Mouse (Mus musculus) lung, postnatal 10 days (tissue): ENCODE measurements at regions not wholly inside any gene's neighbourhood (a gene's known extent, or its start where the extent isn't known, plus 50 kb on each side); places are given as distances from the start of the nearest gene placed in this dataset.

Experiments
- DNase-seq: peaks from one replicate; pipeline ENCODE4 v3.0.0; 2021

DNA sequence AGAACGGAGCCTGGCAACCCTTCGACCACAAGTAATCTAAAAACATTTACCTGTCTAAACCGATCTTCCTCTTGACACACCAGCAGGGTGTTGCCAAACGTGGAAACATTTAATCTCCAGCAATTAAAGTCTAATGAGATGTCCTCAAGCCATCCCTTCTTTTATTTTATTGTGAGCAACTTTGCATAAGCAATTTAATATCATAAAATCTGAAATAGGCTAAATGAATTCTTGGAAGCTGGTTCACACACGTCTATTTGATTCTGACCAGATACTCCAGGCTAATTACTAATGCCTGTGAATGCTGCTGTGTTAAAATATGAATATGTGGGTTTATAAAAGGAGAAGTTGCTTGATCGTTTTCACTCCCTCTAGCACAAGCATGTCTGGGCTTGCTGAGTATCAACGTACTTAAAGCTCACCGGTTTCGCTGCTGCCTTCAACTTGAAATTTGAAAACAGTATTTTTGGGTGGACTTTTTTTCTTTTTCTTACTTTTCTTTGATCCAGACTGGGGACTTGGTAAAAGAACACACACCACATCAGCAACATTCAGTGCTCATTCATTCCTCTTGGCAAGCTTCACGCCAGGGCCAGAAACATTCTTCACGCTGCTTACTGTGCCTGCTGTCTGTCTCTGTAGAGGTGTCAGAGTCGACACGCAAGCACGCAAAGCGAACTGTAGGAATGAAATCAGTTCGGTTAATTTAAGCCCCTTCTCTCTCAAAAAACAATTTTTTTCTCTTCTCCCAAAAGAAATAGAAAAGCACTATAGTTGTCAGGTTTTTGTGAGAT, 194.4 kb downstream of the Npr3 start:
- DNase-seq: no peak

GRCm38 (mm10) chr15:11701246-11701645, 205.8 kb downstream of the Npr3 start:
- DNase-seq: peak; percentile 27

- no peak for DNase-seq
These were observed 207.2 kb downstream of the Npr3 start for GRCm38 (mm10) chr15:11699929-11700328.

DNA sequence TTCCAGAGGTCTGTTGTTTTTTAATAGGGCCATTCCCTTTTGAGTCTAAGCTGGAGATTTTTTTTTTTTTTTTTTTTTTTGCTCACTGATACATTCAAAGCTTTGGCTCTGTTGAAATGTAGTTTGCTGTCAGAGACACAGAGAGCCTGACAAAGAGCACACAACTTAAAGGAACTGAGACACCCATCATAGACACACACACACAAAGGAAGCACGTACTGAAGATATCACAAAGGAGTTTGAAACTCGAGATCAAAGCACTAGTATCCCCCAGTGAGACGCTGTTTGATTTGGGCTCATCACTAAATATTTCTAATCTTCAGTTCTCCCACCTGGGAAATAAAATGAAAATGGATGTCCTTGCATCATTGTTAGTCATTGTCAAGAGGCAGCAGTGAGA, 210.0 kb downstream of the Npr3 start:
- DNase-seq: no peak

DNA sequence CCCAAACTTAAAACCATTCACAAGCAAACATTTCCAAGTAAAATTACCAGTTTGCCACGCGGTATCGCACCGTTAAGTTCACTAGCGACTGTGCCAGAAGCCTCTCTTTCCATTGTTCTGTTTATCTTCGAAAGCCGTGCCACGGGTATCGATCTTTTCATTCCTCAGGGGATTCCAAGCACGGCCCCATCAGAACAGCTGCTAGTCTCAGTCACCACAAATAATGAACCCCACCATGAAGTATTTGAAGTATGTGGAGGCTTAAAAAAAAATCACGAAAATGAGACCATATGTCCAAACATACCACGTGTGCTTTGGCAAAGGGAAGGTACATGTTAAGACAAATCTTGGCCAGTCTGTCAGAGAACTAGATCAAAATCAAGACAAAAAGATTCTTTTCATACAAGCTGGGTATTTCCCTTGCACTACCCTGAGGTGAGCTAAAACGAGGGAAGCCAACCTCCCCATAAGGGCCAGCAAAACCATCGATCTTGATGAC, 213.3 kb downstream of the Npr3 start:
- DNase-seq: no peak

DNA sequence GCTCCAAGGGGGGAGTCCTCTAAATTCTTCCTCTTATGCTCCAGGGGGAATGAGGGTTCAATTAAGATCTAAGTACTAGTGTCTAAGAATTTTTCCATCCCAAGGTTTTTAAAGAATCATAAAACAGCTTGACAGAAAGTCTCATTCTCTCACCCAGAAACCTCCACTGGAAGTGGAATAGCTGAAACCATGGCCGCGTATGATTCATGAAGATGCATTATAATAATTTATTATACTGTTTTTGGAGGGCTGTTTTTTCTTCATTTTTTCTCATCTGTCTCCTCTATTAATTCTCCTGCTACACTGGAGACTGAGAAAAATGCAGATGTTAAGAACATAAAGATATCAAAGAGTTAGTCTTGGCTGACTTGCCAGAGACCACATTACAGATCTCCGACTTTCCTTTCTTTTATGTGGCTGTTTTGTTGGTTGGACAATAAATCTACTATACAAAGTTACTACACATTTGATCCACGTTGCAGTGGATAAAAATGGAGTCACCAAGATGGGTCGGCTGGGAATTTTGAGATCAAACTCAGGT, 242.2 kb downstream of the Npr3 start:
- no peak for DNase-seq

- DNase-seq: no peak
These were observed 251.9 kb downstream of the Npr3 start for GRCm38 (mm10) chr15:11655168-11655567.

- DNase-seq: peak; percentile 19
These were observed 246.8 kb upstream of the Tars start for GRCm38 (mm10) chr15:11646241-11646640.

DNA sequence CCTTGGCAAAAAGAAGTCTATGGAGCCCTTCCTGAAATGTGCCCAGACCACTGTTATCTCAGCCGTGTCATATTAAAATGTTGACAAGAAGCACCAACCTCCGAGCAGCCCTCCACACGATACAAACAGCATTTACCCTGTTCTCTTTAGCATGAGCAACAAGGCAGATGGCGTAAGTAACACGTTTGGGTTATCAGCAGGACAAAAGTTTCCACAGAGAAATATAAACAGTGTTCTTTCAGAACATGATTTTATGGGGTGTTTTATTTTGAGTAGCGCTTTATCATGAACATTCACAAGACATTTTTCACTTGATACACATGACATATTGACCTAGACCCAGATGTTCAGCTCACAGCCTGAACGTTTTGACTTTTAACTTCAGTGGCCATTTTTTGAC, 245.3 kb upstream of the Tars start:
- DNase-seq: peak; percentile 57

DNA sequence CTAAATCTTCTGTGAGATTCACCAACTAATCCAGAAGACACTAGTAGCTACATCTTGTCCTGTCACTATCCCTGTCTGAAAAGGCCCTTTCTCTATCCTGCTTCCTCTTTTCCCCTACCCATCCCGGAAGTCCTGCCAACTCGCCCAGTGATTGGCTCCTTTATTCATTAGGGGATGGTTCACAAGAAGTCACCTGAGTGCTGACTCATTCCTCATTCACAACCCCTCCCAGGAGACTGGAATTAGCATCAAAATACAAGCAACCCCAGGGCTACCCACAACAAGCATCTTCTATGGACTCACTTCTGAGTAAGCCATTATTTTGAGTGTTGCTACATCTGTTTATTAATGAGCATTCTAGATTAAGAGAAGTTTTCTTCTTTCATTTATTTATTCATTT, 231.2 kb upstream of the Tars start:
- no peak for DNase-seq

DNA sequence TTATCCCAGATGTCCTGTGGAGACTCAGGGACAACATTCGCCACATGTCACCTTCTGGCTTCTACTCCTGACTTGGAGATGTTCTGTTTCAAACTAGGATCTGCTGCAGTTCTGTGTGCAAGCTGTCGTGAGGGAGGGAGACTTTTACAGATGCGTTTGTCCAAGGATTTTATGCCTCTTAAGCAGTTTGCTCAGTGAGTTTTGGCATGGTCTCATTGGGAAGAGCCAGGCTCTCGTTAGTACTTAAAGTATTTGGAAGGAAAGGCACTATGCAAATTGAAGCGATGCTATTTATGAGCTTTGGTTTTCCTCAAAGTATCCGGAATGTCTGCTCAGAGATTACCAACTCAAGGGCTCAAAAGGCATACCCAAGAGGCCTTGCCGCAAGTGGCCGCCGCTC, 227.0 kb upstream of the Tars start:
- DNase-seq: no peak

DNA sequence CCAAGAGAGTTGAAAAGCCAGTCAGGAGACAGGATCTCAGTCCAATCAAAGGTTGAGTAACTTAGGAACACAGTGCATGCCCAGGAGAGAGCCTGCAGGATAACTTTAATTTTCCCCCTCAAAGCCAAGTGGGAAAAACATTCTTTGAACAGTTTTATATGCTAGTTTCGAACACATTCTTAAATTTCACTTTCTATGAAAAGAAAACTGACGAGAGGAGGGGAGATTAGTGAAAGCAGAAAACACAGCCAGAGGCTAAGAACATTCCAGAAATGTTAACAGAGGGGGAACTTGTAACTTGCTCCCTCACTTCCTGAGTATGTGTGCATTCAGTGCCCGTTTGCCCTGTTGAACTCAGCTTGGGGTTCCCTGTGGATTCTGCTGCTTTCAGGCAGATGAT, 213.0 kb upstream of the Tars start:
- DNase-seq: no peak

GRCm38 (mm10) chr15:11610043-11610670, 210.7 kb upstream of the Tars start:
- DNase-seq: no peak

- peak; percentile 4 for DNase-seq
These were observed 208.0 kb upstream of the Tars start for GRCm38 (mm10) chr15:11607489-11607888.

GRCm38 (mm10) chr15:11605677-11606076, 206.2 kb upstream of the Tars start:
- DNase-seq: no peak

GRCm38 (mm10) chr15:11597021-11597420, 197.6 kb upstream of the Tars start:
- no peak for DNase-seq

- peak; percentile 68 for DNase-seq
These were observed 191.2 kb upstream of the Tars start for GRCm38 (mm10) chr15:11590542-11591116.

GRCm38 (mm10) chr15:11589795-11590194, 190.3 kb upstream of the Tars start:
- DNase-seq: no peak

DNA sequence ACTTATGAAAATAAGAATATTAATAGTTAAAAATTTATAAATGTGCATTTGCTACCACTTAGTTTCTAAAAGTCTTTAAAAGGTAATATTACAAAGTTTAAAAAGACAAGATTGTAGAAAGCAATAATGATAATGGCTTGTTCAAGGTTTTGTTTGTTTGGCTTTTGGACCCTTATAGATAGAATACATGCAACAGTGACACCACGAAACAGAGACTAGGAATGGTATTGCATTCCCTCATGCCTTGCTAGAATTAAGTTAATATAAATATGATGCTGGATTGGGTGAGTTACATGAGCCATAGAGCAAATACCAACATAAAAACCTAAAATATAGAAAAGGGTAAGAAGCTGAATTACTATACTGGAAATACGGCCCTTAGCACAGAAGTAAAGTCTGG, 186.9 kb upstream of the Tars start:
- no peak for DNase-seq

DNA sequence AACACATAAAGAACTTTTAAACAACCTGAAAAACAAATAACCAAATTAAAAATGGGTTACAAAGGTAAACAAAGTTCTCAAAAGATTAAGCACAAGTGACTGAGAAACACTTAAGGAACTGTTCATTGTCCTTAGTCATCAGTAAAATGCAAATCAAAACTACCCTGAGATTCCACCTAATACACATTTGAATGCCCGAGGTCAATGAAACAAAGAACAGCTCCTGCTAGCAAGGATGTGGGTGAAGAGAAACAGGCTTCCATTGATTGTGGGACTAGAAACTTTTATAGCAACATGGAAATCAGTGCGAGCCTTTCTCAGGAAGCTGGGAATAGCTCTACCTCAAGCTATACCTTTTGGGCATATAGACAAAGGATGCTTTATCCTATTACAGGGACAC, 184.7 kb upstream of the Tars start:
- no peak for DNase-seq

GRCm38 (mm10) chr15:11578331-11578730, 178.9 kb upstream of the Tars start:
- DNase-seq: no peak

DNA sequence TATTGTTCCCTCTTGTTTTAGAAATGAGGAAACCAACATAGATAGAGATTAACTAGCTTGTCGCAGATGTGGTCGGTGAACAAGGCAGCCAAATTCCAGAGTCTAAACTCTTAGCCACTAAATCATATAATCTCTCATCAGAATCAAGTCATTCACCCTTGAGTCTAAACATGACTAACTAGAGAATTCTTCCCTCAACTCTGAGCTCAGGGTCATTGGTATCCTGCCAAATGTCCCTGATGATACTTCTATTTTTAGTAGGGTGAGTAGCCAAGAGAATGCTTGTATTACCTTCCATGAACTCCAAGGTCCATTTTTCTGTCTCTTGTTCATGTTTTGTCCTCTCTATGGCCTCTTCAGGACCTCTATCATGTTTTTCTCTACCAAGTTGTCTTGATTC, 174.9 kb upstream of the Tars start:
- peak; percentile 33 for DNase-seq

DNA sequence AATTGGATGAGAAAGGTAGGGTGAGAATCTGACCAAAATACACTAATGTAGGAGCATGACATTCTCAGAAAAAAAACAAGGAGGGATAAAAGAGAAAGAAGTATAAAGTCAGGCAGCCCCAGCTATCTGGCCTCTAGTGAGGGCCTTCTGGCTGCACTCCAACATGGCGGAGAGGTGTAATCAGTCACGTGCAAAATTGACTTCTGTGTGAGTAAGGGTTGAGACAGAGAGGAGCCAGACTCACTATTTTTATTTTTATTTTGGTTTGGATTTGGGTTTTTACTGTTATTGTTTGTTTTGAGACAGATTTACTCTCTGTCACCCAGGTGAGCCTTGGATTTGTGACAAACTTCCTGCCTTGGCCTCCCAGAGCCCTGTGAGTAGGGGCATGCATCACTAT, 174.0 kb upstream of the Tars start:
- no peak for DNase-seq

- DNase-seq: peak; percentile 38
These were observed 172.6 kb upstream of the Tars start for GRCm38 (mm10) chr15:11572063-11572462.
